Mouse (Mus musculus) ES-E14 (cell line): ENCODE measurements around the gene Cry2. TPM values are rescaled to one million over a fixed set of nuclear protein-coding genes. Genes with fewer than 3 reads are reported as not detected.

Source experiments
- DNase-seq: peaks from one replicate; pipeline ENCODE4 v3.0.0-alpha.2; 2013; ENCODE audit warnings: low read depth, low spot score
- H3K27ac ChIP-seq: 2 replicates; pipeline ENCODE4 v1.5.1; 2012; ENCODE audit warnings: low read depth, mild to moderate bottlenecking, low read length, moderate library complexity, mixed read lengths; ENCODE audit not compliant: poor library complexity, insufficient read depth, severe bottlenecking
- H3K36me3 ChIP-seq: 2 replicates; pipeline ENCODE4 v1.6.1; 2012; ENCODE audit warnings: mild to moderate bottlenecking, low read length, moderate library complexity, mixed read lengths; ENCODE audit not compliant: control insufficient read depth, poor library complexity, insufficient read depth, severe bottlenecking
- H3K4me1 ChIP-seq, 2 experiments: fragments of 150-350 bp in 1 of 2; sonication (generic) in 1 of 2; 2 replicates each; pipeline ENCODE4 v1.6.1; 2012; ENCODE audit warnings: low read length in 2 of 2, mild to moderate bottlenecking in 1 of 2, mixed read lengths in 1 of 2; ENCODE audit not compliant: control insufficient read depth in 2 of 2, insufficient read depth in 2 of 2, poor library complexity in 1 of 2
- H3K4me3 ChIP-seq, 2 experiments: fragments of 150-350 bp in 1 of 2; sonication (generic) in 1 of 2; 2 replicates each; pipeline ENCODE4 v1.5.1; 2012; ENCODE audit warnings: low read length in 2 of 2, low read depth in 1 of 2, mild to moderate bottlenecking in 1 of 2, mixed read lengths in 1 of 2; ENCODE audit not compliant: insufficient read depth in 1 of 2, poor library complexity in 1 of 2, severe bottlenecking in 1 of 2
- H3K9ac ChIP-seq: 2 replicates; pipeline ENCODE4 v1.6.1; 2012; ENCODE audit warnings: low read depth, mild to moderate bottlenecking, low read length, mixed read lengths; ENCODE audit not compliant: poor library complexity, insufficient read depth, severe bottlenecking
- H3K9me3 ChIP-seq: fragments of 150-350 bp; sonication (generic); 2 replicates; pipeline ENCODE4 v1.6.1; 2012; ENCODE audit warnings: low read depth, mild to moderate bottlenecking, low read length; ENCODE audit not compliant: control insufficient read depth, insufficient read depth
- CHD2 ChIP-seq: IDR thresholded peaks from 2 replicates; pipeline ENCODE4 v1.6.1; 2014; ENCODE audit warnings: mild to moderate bottlenecking, low read depth, low read length, inconsistent platforms
- HCFC1 ChIP-seq: IDR thresholded peaks from 2 replicates; pipeline ENCODE4 v1.6.1; 2012; ENCODE audit warnings: low read length, inconsistent platforms, borderline replicate concordance; ENCODE audit not compliant: insufficient read depth
- MAFK ChIP-seq: IDR thresholded peaks from 2 replicates; pipeline ENCODE4 v1.6.1; 2014; ENCODE audit warnings: mild to moderate bottlenecking, low read depth, low read length, inconsistent platforms; ENCODE audit not compliant: insufficient read depth
- ZC3H11A ChIP-seq: IDR thresholded peaks from 2 replicates; pipeline ENCODE4 v1.6.1; 2012; ENCODE audit warnings: low read depth, mild to moderate bottlenecking, inconsistent platforms, low read length, borderline replicate concordance
- ZNF384 ChIP-seq: IDR thresholded peaks from 2 replicates; pipeline ENCODE4 v1.6.1; 2012; ENCODE audit warnings: low read depth, low read length, inconsistent platforms
- in situ Hi-C, 2 experiments: fragments of 600-800 bp; cut with MboI; formaldehyde crosslinking; loops; one replicate each; pipeline ENCODE4 v1.15.1; 2025; ENCODE audit warnings: low sequenced_read_pairs in 2 of 2, inconsistent platforms in 1 of 2; ENCODE audit not compliant: unreplicated experiment in 2 of 2
- total RNA-seq: library from RNA; depleted of rRNA; stranded (reverse); fragments of 300-350 nt; gene quantifications from 2 replicates; pipeline ENCODE4 v1.2.3, GENCODE M21; 2012

Gene Cry2
- total RNA-seq, 1 experiment, result 11.7 TPM

- no peak for TF ChIP-seq HCFC1
- no peak for TF ChIP-seq MAFK
- no peak for TF ChIP-seq CHD2
- peak; percentile 66; the same call in 1 of the 2 replicates for TF ChIP-seq ZC3H11A
- TF ChIP-seq ZNF384, result no peak
- H3K36me3 ChIP-seq, result no peaks in the 10 kb centered on the region
- H3K9ac ChIP-seq, result no peak overlapping the region
- DNase-seq, result peak; percentile 91
- in situ Hi-C loops, result loop anchor here in 1 of 2 experiments (10.0 kb wide), 1 partner anchor 473 kb away; no protein-coding TSS in a partner anchor
- no peak overlapping the region for H3K27ac ChIP-seq
- H3K4me3 ChIP-seq, result no peak overlapping the region
- H3K4me1 ChIP-seq, result peaks cover 0 to 3% of the 10 kb centered on the region in 2 experiments; a peak in 2 of 4 replicates
- no peaks in the 10 kb centered on the region for H3K9me3 ChIP-seq
Observed at GRCm38 (mm10) chr2:92437875-92438274, 4.0 kb upstream of the Cry2 start.

GRCm38 (mm10) chr2:92437366-92437765 lies 3.5 kb upstream of the Cry2 start:
- H3K4me3 ChIP-seq, result no peak overlapping the region
- H3K4me1 ChIP-seq, result peaks cover 3% of the 10 kb centered on the region in 2 experiments; a peak in 2 of 4 replicates
- H3K9me3 ChIP-seq, result no peaks in the 10 kb centered on the region
- H3K36me3 ChIP-seq, result no peaks in the 10 kb centered on the region
- no peak for TF ChIP-seq ZNF384
- TF ChIP-seq ZC3H11A, result no peak
- TF ChIP-seq MAFK, result no peak
- TF ChIP-seq CHD2, result no peak
- no peak overlapping the region for H3K9ac ChIP-seq
- no peak for DNase-seq
- no peak overlapping the region for H3K27ac ChIP-seq
- in situ Hi-C loops, result loop anchor here in 1 of 2 experiments (10.0 kb wide), 1 partner anchor 473 kb away; no protein-coding TSS in a partner anchor

DNA sequence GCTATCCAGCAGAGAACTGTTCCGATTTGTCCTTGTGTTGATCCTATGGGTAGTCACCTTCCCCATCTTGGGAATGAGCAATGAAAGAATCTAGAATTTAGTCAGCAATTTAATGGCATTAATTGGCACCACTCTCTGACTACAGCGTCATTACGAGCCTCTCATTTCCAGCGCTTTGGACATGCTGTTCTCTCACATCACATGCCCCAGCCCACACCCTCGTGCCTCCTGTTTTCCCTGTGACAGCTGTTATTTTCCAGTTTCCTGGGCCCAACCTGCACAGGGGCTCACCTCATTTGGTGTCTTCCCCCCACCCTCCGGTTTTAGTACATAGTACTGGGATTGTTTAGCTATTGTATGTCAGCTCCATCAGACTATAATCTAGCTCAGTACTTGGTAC lies 1.2 kb upstream of the Cry2 start:
- Histone ChIP-seq H3K9me3 (no peaks in the 10 kb centered on the region), H3K4me3 (no peak overlapping the region), H3K36me3 (no peaks in the 10 kb centered on the region), H3K4me1 (peaks cover 9% of the 10 kb centered on the region in 2 experiments), H3K27ac (no peak overlapping the region), H3K9ac (no peak overlapping the region)
- no peak for TF ChIP-seq HCFC1
- no peak for TF ChIP-seq MAFK
- no peak for TF ChIP-seq CHD2
- no peak for TF ChIP-seq ZC3H11A
- no peak for TF ChIP-seq ZNF384
- DNase-seq, result no peak
- in situ Hi-C loops, result loop anchor here in 1 of 2 experiments (10.0 kb wide), 1 partner anchor 470 kb away; no protein-coding TSS in a partner anchor

- Histone ChIP-seq H3K9me3 (no peaks in the 10 kb centered on the region), H3K9ac (peak overlapping the region; percentile 40), H3K4me1 (peaks cover 11 to 13% of the 10 kb centered on the region in 2 experiments), H3K4me3 (peak overlapping the region; percentile 41 to 61), H3K36me3 (no peaks in the 10 kb centered on the region), H3K27ac (no peak overlapping the region)
- no peak for DNase-seq
- TF ChIP-seq CHD2, result no peak
- no peak for TF ChIP-seq ZC3H11A
- in situ Hi-C loops, result loop anchor here in 1 of 2 experiments (10.0 kb wide), 1 partner anchor 470 kb away; no protein-coding TSS in a partner anchor
Observed at GRCm38 (mm10) chr2:92434375-92434745, 517 bp upstream of the Cry2 start.
